Mouse (Mus musculus) heart, adult 2 months (tissue): ENCODE results near the gene Kcnma1. TPM values are rescaled to one million over a fixed set of nuclear protein-coding genes. Genes with fewer than 3 reads are reported as not detected.

Experiments used
- DNase-seq, 2 experiments: peaks; one replicate each; pipeline ENCODE4 v3.0.0; 2021
- H3K27ac ChIP-seq: fragments of 200-600 bp; 2 replicates; pipeline ENCODE4 v1.8.1; 2022
- H3K27me3 ChIP-seq: fragments of 200-500 bp; 2 replicates; pipeline ENCODE4 v1.6.1; 2012; ENCODE audit warnings: mild to moderate bottlenecking, low read length, inconsistent platforms, mixed read lengths; ENCODE audit not compliant: control insufficient read depth, insufficient read depth
- H3K36me3 ChIP-seq: fragments of 200-500 bp; 2 replicates; pipeline ENCODE4 v1.6.1; 2012; ENCODE audit warnings: low read length, inconsistent platforms; ENCODE audit not compliant: control insufficient read depth, insufficient read depth
- H3K4me1 ChIP-seq: fragments of 200-500 bp; 2 replicates; pipeline ENCODE4 v1.6.1; 2011; ENCODE audit warnings: low read length; ENCODE audit not compliant: control insufficient read depth, insufficient read depth
- H3K4me3 ChIP-seq: fragments of 200-600 bp; 2 replicates; pipeline ENCODE4 v1.8.1; 2022
- H3K79me2 ChIP-seq: fragments of 200-500 bp; replicated peaks from 2 replicates; pipeline ENCODE4 v1.6.1; 2012; ENCODE audit warnings: mild to moderate bottlenecking, inconsistent platforms, low read length, moderate library complexity, mixed read lengths; ENCODE audit not compliant: control insufficient read depth, insufficient read depth
- H3K9ac ChIP-seq: fragments of 200-500 bp; 2 replicates; pipeline ENCODE4 v1.6.1; 2012; ENCODE audit warnings: low read depth, mild to moderate bottlenecking, control low read depth, inconsistent platforms, low read length, mixed read lengths
- CTCF ChIP-seq: fragments of 200-600 bp; IDR thresholded peaks from 2 replicates; pipeline ENCODE4 v1.8.1; 2022; ENCODE audit warnings: antibody characterized with exemption, mild to moderate bottlenecking, moderate library complexity
- EP300 ChIP-seq: fragments of 200-500 bp; IDR thresholded peaks from 2 replicates; pipeline ENCODE4 v1.6.1; 2011; ENCODE audit warnings: low read depth, low read length, control low read depth; ENCODE audit not compliant: insufficient read depth
- POLR2A ChIP-seq: fragments of 200-500 bp; IDR thresholded peaks from 2 replicates; pipeline ENCODE4 v1.6.1; 2011; ENCODE audit warnings: mild to moderate bottlenecking, low read depth, low read length, control low read depth; ENCODE audit not compliant: insufficient read depth
- WGBS: fragments of 180-500 bp; shearing (Covaris S2); methylation state at CpG from one replicate; pipeline ENCODE4 v1.1.7; 2018; 5-methylcytosine and 5-hydroxymethylcytosine counted together
- intact Hi-C: fragments of 180-260 bp; cut with DNase I; formaldehyde crosslinking; loops from one replicate; pipeline ENCODE4 v1.15.1; 2025
- polyA plus RNA-seq: library from polyadenylated mRNA; depleted of rRNA; stranded (reverse); fragments of >200 nt; gene quantifications from 2 replicates; pipeline ENCODE4 v1.2.3, GENCODE M21; 2012
- total RNA-seq, 2 experiments: library from RNA; stranded (reverse); gene quantifications; 2 replicates each; pipeline ENCODE4 v1.2.3; 2021

The Kcnma1 gene
- total and polyA plus RNA-seq, 3 experiments = 0.66 to 0.84 (median 0.78) TPM

DNA sequence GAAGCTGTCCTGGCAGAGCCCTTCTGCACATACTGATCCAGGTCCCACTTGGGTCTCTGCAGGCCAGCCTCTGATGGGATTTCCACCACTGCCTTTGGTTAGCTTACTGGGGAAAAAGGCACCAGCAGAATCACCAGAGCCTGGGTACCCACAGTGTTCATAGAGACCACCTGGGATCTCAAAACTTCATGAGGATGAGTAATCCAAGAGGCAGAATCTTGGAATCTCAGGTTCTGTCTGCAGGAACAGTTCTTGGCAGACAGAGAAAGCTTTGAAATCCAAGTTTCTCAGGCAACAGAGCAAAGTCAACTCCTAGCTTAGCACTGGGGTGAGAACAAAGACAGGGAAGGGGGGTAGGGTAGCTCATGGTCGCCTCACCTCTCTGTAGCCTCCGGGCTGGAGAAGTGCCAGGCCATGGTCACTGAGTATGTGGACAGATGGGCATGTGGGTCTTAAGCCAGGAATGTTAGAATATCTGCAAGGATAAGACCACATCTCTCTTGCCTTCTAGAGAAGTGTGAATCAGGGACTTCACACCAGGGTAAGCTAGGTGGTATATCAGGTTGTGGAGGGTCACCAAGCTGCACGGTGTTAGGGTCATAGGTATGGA, 185.5 kb downstream of the Kcnma1 start:
- Histone ChIP-seq H3K27ac (no peak overlapping the region), H3K79me2 (no peaks in the 10 kb centered on the region), H3K4me3 (no peak overlapping the region), H3K36me3 (no peaks in the 10 kb centered on the region), H3K9ac (no peak overlapping the region), H3K4me1 (no peaks in the 10 kb centered on the region), H3K27me3 (no peaks in the 10 kb centered on the region; the same call in 1 of the 2 replicates)
- TF ChIP-seq POLR2A (no peak), EP300 (no peak), CTCF (no peak)
- DNase-seq = no peak
- 76% methylated on average over 3 of the region's 3 CpGs for WGBS
- intact Hi-C loops = no loop called here

DNA sequence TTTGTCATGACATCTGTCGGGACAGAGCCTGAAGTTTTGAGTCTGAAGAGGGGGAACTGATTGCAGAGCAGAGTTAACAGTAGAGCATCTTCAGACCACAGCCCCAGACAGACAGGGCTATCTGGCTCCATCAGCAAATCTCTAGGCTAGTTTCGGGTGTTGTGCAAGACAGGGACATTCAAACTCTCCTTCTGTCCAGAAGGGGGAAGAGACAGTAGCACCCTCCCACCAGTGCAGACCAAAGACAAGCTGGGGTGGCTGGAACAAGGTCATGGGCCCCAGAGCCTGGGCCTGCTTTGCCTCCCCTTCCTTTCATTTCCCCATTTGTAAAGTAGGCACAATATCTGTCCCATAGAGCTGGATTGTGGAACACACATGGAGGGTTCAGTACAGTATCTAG, 189.4 kb downstream of the Kcnma1 start:
- Histone ChIP-seq H3K4me1 (no peaks in the 10 kb centered on the region), H3K36me3 (no peaks in the 10 kb centered on the region), H3K27ac (no peak overlapping the region), H3K27me3 (no peaks in the 10 kb centered on the region; the same call in 1 of the 2 replicates), H3K9ac (no peak overlapping the region), H3K79me2 (no peaks in the 10 kb centered on the region), H3K4me3 (no peak overlapping the region)
- intact Hi-C loops = no loop called here
- TF ChIP-seq EP300 (no peak), CTCF (no peak), POLR2A (no peak)
- DNase-seq = peak in 1 of 2 experiments; percentile 5
- WGBS = 66% methylated on average over 2 of the region's 2 CpGs

- DNase-seq = no peak
- Histone ChIP-seq H3K36me3 (no peaks in the 10 kb centered on the region), H3K4me1 (no peaks in the 10 kb centered on the region), H3K27me3 (no peaks in the 10 kb centered on the region; the same call in 1 of the 2 replicates), H3K79me2 (no peaks in the 10 kb centered on the region), H3K27ac (no peak overlapping the region), H3K9ac (no peak overlapping the region), H3K4me3 (no peak overlapping the region)
- WGBS = 64% methylated on average over 4 of the region's 4 CpGs
- intact Hi-C loops = no loop called here
- TF ChIP-seq POLR2A (no peak), EP300 (no peak), CTCF (no peak)
Measured at GRCm38 (mm10) chr14:23824267-23824666, 190.0 kb downstream of the Kcnma1 start.

GRCm38 (mm10) chr14:23817585-23817984, 196.7 kb downstream of the Kcnma1 start:
- no peaks in the 10 kb centered on the region for H3K4me1 ChIP-seq
- WGBS = 83% methylated on average over 3 of the region's 3 CpGs

GRCm38 (mm10) chr14:23810081-23810480, 204.2 kb downstream of the Kcnma1 start:
- peaks cover 2% of the 10 kb centered on the region for H3K4me1 ChIP-seq
- no peak overlapping the region for H3K27ac ChIP-seq
- no peak overlapping the region for H3K4me3 ChIP-seq
- H3K79me2 ChIP-seq = no peaks in the 10 kb centered on the region
- H3K36me3 ChIP-seq = no peaks in the 10 kb centered on the region
- TF ChIP-seq CTCF = no peak
- no peak for TF ChIP-seq POLR2A
- TF ChIP-seq EP300 = no peak
- no peaks in the 10 kb centered on the region; the same call in 1 of the 2 replicates for H3K27me3 ChIP-seq
- intact Hi-C loops = no loop called here
- no peak for DNase-seq
- no peak overlapping the region for H3K9ac ChIP-seq
- WGBS = 65% methylated on average over 1 of the region's 1 CpGs

More at GRCm38 (mm10) chr14:23817585-23817984, 196.7 kb downstream of the Kcnma1 start:
- Histone ChIP-seq H3K9ac (no peak overlapping the region), H3K36me3 (no peaks in the 10 kb centered on the region), H3K27ac (no peak overlapping the region), H3K4me3 (no peak overlapping the region), H3K27me3 (no peaks in the 10 kb centered on the region), H3K79me2 (no peaks in the 10 kb centered on the region)
- no peak for DNase-seq
- no peak for TF ChIP-seq EP300
- TF ChIP-seq CTCF = no peak
- TF ChIP-seq POLR2A = no peak
- intact Hi-C loops = no loop called here

DNA sequence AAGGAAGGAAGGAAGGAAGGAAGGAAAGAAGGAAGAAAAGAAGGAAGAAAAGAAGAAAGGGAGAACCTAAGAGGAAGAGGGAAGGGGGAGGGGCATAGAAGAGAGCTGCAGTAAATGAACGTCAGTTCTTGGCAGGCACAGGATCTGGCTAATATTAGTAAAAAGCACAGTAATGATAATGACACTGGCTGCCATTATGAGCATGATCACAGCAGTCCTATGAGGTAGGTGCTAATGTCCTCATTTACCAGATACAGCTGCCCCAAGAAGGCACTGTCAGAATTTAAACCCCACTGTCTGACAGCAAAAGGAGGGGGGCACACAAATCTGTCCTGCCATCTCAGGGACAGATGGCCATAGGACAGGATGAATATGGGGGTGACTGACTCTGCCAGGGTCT, 205.2 kb downstream of the Kcnma1 start:
- Histone ChIP-seq H3K79me2 (no peaks in the 10 kb centered on the region), H3K27me3 (no peaks in the 10 kb centered on the region; the same call in 1 of the 2 replicates), H3K4me1 (peaks cover 2% of the 10 kb centered on the region), H3K4me3 (no peak overlapping the region), H3K36me3 (no peaks in the 10 kb centered on the region), H3K9ac (no peak overlapping the region), H3K27ac (no peak overlapping the region)
- TF ChIP-seq EP300 (no peak), CTCF (no peak), POLR2A (no peak)
- intact Hi-C loops = no loop called here
- no peak for DNase-seq
- 7% methylated on average over 1 of the region's 1 CpGs for WGBS
